Mouse (Mus musculus) forebrain, embryonic 14.5 days (tissue): ENCODE data around the gene Dnajc8. TPM values are rescaled to one million over a fixed set of nuclear protein-coding genes. Genes with fewer than 3 reads are reported as not detected.

ENCODE experiments used
- ATAC-seq: fragments of 200-750 bp; cut with Nextera tagmentation; 2 replicates; pipeline ENCODE4 v1.8.0; 2017; ENCODE audit warnings: mild to moderate bottlenecking, moderate library complexity
- DNase-seq: peaks from one replicate; pipeline ENCODE4 v3.0.0-alpha.2; 2015; ENCODE audit warnings: low spot score
- H3K27ac ChIP-seq: fragments of 300-500 bp; sonication (generic); 2 replicates; pipeline ENCODE4 v1.5.1; 2014; ENCODE audit warnings: low read depth, mild to moderate bottlenecking, control low read depth, low read length, moderate library complexity
- H3K27me3 ChIP-seq: fragments of 300-500 bp; sonication (generic); replicated peaks from 2 replicates; pipeline ENCODE4 v1.6.1; 2014; ENCODE audit warnings: low read length, control low read depth, mixed read lengths; ENCODE audit not compliant: control insufficient read depth, insufficient read depth
- H3K36me3 ChIP-seq: fragments of 300-500 bp; sonication (generic); 2 replicates; pipeline ENCODE4 v1.6.1; 2014; ENCODE audit warnings: low read length, control low read depth; ENCODE audit not compliant: control insufficient read depth, insufficient read depth
- H3K4me1 ChIP-seq: fragments of 300-500 bp; sonication (generic); 2 replicates; pipeline ENCODE4 v1.6.1; 2014; ENCODE audit warnings: antibody characterized with exemption, low read length, control low read depth; ENCODE audit not compliant: control insufficient read depth, insufficient read depth
- H3K4me2 ChIP-seq: fragments of 300-500 bp; sonication (generic); 2 replicates; pipeline ENCODE4 v1.6.1; 2014; ENCODE audit warnings: mild to moderate bottlenecking, control low read depth, low read length
- H3K4me3 ChIP-seq: fragments of 300-500 bp; sonication (generic); 2 replicates; pipeline ENCODE4 v1.5.1; 2014; ENCODE audit warnings: low read depth, low read length, control low read depth
- H3K9ac ChIP-seq: fragments of 300-500 bp; sonication (generic); 2 replicates; pipeline ENCODE4 v1.6.1; 2014; ENCODE audit warnings: mild to moderate bottlenecking, low read length, control low read depth, moderate library complexity
- H3K9me3 ChIP-seq: fragments of 300-500 bp; sonication (generic); replicated peaks from 2 replicates; pipeline ENCODE4 v1.6.1; 2016; ENCODE audit warnings: low read length, control low read depth, mixed read lengths; ENCODE audit not compliant: control insufficient read depth
- WGBS: fragments of 180-500 bp; shearing (Covaris S2); extraction: QIAGEN DNeasy Blood & Tissue Kit; methylation state at CpG from one replicate; pipeline ENCODE4 v1.1.7; 2014; 5-methylcytosine and 5-hydroxymethylcytosine counted together
- polyA plus RNA-seq: library from polyadenylated mRNA; unstranded; fragments of >200 nt; fragmentation: Nextera tagmentation; extraction: Ambion mirVana; gene quantifications from 2 replicates; pipeline ENCODE4 v1.2.1, GENCODE M21; 2014

The Dnajc8 gene
- polyA plus RNA-seq, 1 experiment from 2014 or later, result 160 TPM

DNA sequence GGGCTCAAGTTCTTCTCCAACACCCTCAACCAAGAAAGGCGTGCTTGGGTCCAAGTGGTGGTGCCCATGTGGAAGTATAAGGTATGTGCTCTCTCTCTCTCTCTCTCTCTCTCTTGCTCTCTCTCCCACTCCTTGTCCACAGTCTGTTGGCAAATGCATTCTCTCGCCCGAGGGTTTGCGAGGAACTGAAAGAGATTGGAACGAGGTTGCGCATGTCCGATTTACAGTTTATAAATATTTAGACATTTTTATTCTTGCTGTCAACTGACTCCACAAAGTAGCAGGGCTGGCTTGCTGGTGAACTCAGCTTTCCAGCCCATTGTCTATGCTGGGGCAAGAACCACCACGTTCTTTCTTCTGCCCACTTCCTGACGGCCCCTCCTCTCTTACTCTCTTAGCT is 35.8 kb downstream of the Dnajc8 start:
- no peak for DNase-seq
- Histone ChIP-seq H3K4me3 (no peak overlapping the region), H3K36me3 (no peaks in the 10 kb centered on the region), H3K9me3 (no peaks in the 10 kb centered on the region; the same call in 1 of the 2 replicates), H3K4me1 (no peaks in the 10 kb centered on the region), H3K9ac (no peak overlapping the region), H3K27me3 (no peaks in the 10 kb centered on the region), H3K4me2 (no peak overlapping the region), H3K27ac (no peak overlapping the region)
- no peak for ATAC-seq
- WGBS, result 79% methylated on average over 9 of the region's 9 CpGs

DNA sequence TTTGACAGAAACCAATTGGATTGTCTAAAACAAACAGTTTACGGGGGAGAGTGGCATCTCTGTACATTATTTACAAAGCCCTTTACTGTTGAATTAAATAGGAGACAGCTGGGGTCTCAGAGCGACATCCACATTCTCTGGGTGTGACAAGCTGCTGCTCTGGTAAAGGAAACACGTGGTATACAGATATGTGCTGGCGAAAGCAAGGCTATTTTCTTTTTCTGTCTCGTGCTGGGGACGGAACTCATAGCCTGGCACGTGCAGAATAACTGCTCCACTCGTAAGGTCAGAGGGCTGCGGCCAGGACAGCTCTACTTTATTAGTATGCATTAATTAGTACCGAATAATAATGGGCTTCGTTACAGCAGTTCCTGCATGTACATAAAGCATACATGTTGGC is 38.0 kb downstream of the Dnajc8 start:
- no peak overlapping the region for H3K27ac ChIP-seq
- H3K4me2 ChIP-seq, result no peak overlapping the region
- no peaks in the 10 kb centered on the region; the same call in 1 of the 2 replicates for H3K9me3 ChIP-seq
- DNase-seq (peak; percentile 5), ATAC-seq (no peak)
- H3K36me3 ChIP-seq, result no peaks in the 10 kb centered on the region
- 27% methylated on average over 11 of the region's 11 CpGs for WGBS
- no peak overlapping the region for H3K9ac ChIP-seq
- no peaks in the 10 kb centered on the region for H3K27me3 ChIP-seq
- H3K4me1 ChIP-seq, result no peaks in the 10 kb centered on the region
- H3K4me3 ChIP-seq, result no peak overlapping the region

DNA sequence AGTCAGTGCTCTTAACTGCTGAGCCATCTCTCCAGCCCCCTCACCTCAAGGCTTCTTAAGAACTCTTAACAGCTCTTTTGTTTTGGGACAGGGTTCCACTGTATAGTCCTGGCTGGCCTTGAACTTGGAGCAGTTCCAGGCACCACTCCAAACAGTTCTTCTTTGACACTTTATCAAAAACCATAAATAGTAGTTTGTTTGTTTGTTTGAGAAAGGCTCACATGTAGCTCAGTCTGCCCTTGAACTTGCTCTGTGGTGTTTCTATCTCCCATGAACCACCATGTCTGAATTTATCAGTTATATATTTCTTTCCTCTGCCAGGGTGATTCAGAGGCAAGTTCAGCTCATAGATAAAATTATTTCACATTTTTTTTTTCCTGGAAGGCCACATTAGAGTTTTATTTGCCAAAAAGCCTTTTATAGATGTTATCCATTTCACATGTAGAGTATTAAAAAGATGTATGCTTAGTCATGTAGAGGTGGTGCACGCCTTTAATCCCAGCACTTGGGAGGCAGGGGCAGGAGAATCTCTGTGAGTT is 39.5 kb downstream of the Dnajc8 start:
- Histone ChIP-seq H3K36me3 (no peaks in the 10 kb centered on the region), H3K9me3 (no peaks in the 10 kb centered on the region), H3K4me1 (no peaks in the 10 kb centered on the region), H3K9ac (no peak overlapping the region), H3K27me3 (no peaks in the 10 kb centered on the region), H3K4me3 (no peak overlapping the region), H3K4me2 (no peak overlapping the region), H3K27ac (no peak overlapping the region)
- WGBS, result 85% methylated on average over 1 of the region's 1 CpGs
- DNase-seq, result no peak
- no peak for ATAC-seq

DNA sequence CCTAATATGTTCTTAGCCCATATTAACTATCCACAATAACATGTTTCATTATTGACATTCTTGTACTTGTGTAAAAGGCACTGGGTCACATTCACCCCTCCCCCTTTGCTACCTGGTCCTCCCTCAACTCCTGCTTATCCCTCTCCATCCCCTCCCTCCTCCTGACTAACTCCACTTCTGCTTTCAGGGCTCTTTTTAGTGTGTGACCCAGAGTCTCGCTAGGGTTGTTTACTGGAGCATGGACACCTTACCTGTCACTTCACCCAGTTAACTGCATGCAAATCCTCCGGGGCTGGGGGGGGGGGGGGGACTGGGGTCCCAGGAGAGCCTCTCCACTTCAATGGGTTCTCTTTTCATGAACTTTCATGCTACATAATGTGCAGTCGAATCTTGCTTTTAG is 48.4 kb downstream of the Dnajc8 start:
- Histone ChIP-seq H3K4me1 (no peaks in the 10 kb centered on the region), H3K36me3 (no peaks in the 10 kb centered on the region), H3K27ac (no peak overlapping the region), H3K4me3 (no peak overlapping the region), H3K4me2 (no peak overlapping the region), H3K9ac (no peak overlapping the region), H3K27me3 (no peaks in the 10 kb centered on the region), H3K9me3 (no peaks in the 10 kb centered on the region)
- 56% methylated on average over 3 of the region's 3 CpGs for WGBS
- DNase-seq, result no peak
- ATAC-seq, result no peak

DNA sequence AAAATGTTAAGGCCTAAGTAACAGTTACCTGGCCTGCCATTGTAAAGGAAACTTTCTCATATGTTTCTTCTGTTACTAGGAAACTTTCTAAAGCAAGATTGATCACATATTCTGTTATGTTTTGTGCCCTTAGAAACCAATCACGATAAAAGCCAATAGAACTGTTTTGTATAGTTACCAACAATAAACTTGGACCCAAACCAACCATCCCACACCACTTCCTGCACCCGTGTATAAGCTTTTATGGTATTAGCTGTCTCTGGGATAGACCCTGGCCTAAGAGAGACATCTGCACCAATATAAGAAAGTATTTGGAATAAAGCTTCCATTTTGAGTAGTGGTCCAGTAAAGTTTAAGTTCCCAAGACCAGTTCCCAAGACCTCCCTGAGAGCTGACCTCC is 49.6 kb downstream of the Dnajc8 start:
- H3K27ac ChIP-seq, result no peak overlapping the region
- H3K4me2 ChIP-seq, result no peak overlapping the region
- 86% methylated on average over 2 of the region's 2 CpGs for WGBS
- no peak overlapping the region for H3K9ac ChIP-seq
- no peaks in the 10 kb centered on the region for H3K9me3 ChIP-seq
- ATAC-seq (no peak), DNase-seq (no peak)
- no peaks in the 10 kb centered on the region for H3K4me1 ChIP-seq
- no peak overlapping the region for H3K4me3 ChIP-seq
- no peaks in the 10 kb centered on the region for H3K27me3 ChIP-seq
- no peaks in the 10 kb centered on the region for H3K36me3 ChIP-seq

- no peak overlapping the region for H3K9ac ChIP-seq
- H3K4me3 ChIP-seq, result no peak overlapping the region
- ATAC-seq, result no peak
- no peaks in the 10 kb centered on the region for H3K27me3 ChIP-seq
- no peak overlapping the region for H3K27ac ChIP-seq
- no peak overlapping the region for H3K4me2 ChIP-seq
- H3K4me1 ChIP-seq, result no peaks in the 10 kb centered on the region
- no peaks in the 10 kb centered on the region for H3K9me3 ChIP-seq
- no peaks in the 10 kb centered on the region for H3K36me3 ChIP-seq
- no peak for DNase-seq
- 97% methylated on average over 4 of the region's 4 CpGs for WGBS
These were observed 50.9 kb downstream of the Dnajc8 start for GRCm38 (mm10) chr4:132586282-132586681.

DNA sequence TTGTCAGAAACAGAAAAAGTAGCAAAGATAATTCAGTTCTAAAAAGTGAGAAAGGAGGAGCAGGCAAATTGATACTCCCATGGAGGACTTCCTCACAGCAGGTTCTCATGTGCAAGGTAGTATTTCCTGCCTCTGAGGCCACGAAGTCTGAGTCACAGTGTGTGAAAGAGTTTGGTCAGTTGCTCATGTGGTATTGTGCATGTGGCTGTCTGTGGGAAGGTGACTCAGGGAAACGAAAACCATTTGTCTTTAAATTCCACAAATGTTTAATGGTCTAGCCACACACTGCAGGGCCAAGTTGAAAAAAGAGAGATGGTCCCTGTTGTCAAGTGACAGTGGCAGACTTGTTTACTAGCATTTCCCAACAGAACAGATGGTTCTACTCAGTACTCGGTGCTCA is 53.2 kb downstream of the Dnajc8 start:
- DNase-seq, result no peak
- Histone ChIP-seq H3K27me3 (no peaks in the 10 kb centered on the region), H3K9me3 (no peaks in the 10 kb centered on the region), H3K4me1 (no peaks in the 10 kb centered on the region), H3K36me3 (no peaks in the 10 kb centered on the region), H3K9ac (no peak overlapping the region), H3K4me2 (no peak overlapping the region), H3K4me3 (no peak overlapping the region), H3K27ac (no peak overlapping the region)
- no peak for ATAC-seq
- WGBS, result 78% methylated on average over 3 of the region's 3 CpGs

GRCm38 (mm10) chr4:132590642-132591041 is 55.3 kb downstream of the Dnajc8 start:
- DNase-seq (no peak), ATAC-seq (no peak)
- Histone ChIP-seq H3K27ac (no peak overlapping the region), H3K4me3 (no peak overlapping the region), H3K9ac (no peak overlapping the region), H3K4me2 (no peak overlapping the region), H3K4me1 (no peaks in the 10 kb centered on the region), H3K9me3 (no peaks in the 10 kb centered on the region), H3K27me3 (no peaks in the 10 kb centered on the region), H3K36me3 (no peaks in the 10 kb centered on the region)
- 85% methylated on average over 10 of the region's 10 CpGs for WGBS

DNA sequence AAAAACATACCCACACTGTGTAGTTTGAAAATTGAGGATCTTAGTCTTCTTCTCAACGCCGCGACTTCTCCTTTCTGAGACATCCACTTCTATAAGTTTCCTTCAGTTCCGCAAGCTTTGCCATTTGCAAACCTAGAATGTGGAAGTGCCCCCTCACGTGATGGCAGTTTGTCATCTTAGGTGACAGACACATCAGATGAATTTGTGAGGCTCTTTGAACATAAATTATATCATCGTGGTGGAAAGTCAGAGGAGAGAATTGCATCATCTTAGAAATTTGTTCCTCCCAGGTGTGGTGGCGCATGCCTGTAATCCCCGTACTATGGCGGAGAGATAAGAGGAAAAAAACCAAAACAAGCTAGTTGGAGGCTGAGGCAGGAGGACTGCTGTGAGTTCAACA is 57.6 kb downstream of the Dnajc8 start:
- ATAC-seq, result no peak
- Histone ChIP-seq H3K9me3 (no peaks in the 10 kb centered on the region), H3K4me1 (no peaks in the 10 kb centered on the region), H3K4me3 (no peak overlapping the region), H3K27me3 (no peaks in the 10 kb centered on the region), H3K9ac (no peak overlapping the region), H3K27ac (no peak overlapping the region), H3K36me3 (no peaks in the 10 kb centered on the region), H3K4me2 (no peak overlapping the region)
- WGBS, result 94% methylated on average over 9 of the region's 9 CpGs
- DNase-seq, result no peak
